In genomic region chr13:84809605-84810004, GRCm38 (mm10) we compare ENCODE assay signal across 31 mouse cellular contexts.
"Had no signal": no experiment of that assay in that cellular context is flagged by ENCODE, and none has a peak within 500 bp of the region (broad histone marks: within the 10 kb centered on the region; RNA-seq: fewer than 3 reads in every experiment).

No protein-coding gene starts in this region.

- H3K4me3 ChIP-seq: left cerebral cortex, adult 2 months; limb, embryonic 12.5 days; limb, embryonic 13.5 days; liver, embryonic 12.5 days; liver, embryonic 13.5 days; liver, embryonic 15.5 days; lung, embryonic 15.5 days; megakaryocyte, embryonic 14.5 days; midbrain, embryonic 10.5 days; midbrain, embryonic 12.5 days; midbrain, embryonic 13.5 days; midbrain, embryonic 15.5 days; myocyte; neural tube, embryonic 12.5 days had no signal

- H3K36me3 ChIP-seq: limb, embryonic 12.5 days; limb, embryonic 13.5 days; liver, embryonic 12.5 days; liver, embryonic 13.5 days; liver, embryonic 15.5 days; lung, embryonic 15.5 days; midbrain, embryonic 10.5 days; midbrain, embryonic 12.5 days; midbrain, embryonic 13.5 days; midbrain, embryonic 15.5 days; neural tube, embryonic 12.5 days had no signal

- DNase-seq: left cerebral cortex, postnatal 4 days; liver; liver, embryonic 13.5 days; liver, postnatal 0 days; lung, adult 18-20 months; lung, adult 2 months; lung, embryonic 14.5 days; lung, postnatal 10 days; lung, postnatal 14 days; lung, postnatal 36 days; lung, postnatal 4 days; midbrain, embryonic 14.5 days had no signal

- H3K4me2 ChIP-seq: limb, embryonic 12.5 days; limb, embryonic 13.5 days; liver, embryonic 11.5 days; liver, embryonic 12.5 days; liver, embryonic 13.5 days; liver, embryonic 15.5 days; lung, embryonic 14.5 days; lung, embryonic 15.5 days; midbrain, embryonic 11.5 days; midbrain, embryonic 12.5 days; midbrain, embryonic 13.5 days; midbrain, embryonic 15.5 days; neural tube, embryonic 12.5 days had no signal

- H3K9me3 ChIP-seq: limb, embryonic 12.5 days; limb, embryonic 13.5 days; liver, embryonic 12.5 days; liver, embryonic 13.5 days; liver, embryonic 15.5 days; lung, embryonic 15.5 days; megakaryocyte, embryonic 14.5 days; midbrain, embryonic 10.5 days; midbrain, embryonic 12.5 days; midbrain, embryonic 13.5 days; midbrain, embryonic 15.5 days; neural tube, embryonic 12.5 days had no signal

- H3K27me3 ChIP-seq: limb, embryonic 12.5 days; limb, embryonic 13.5 days; liver, embryonic 12.5 days; liver, embryonic 13.5 days; liver, embryonic 15.5 days; lung, embryonic 15.5 days; megakaryocyte, embryonic 14.5 days; midbrain, embryonic 12.5 days; midbrain, embryonic 13.5 days; midbrain, embryonic 15.5 days; neural tube, embryonic 12.5 days had no signal

- H3K9ac ChIP-seq: limb, embryonic 12.5 days; limb, embryonic 13.5 days; liver, embryonic 12.5 days; liver, embryonic 13.5 days; liver, embryonic 14.5 days; liver, embryonic 15.5 days; liver, postnatal 0 days; lung, embryonic 14.5 days; lung, embryonic 15.5 days; midbrain, embryonic 12.5 days; midbrain, embryonic 13.5 days; midbrain, embryonic 15.5 days; neural tube, embryonic 12.5 days had no signal

- H3K27ac ChIP-seq: left cerebral cortex, adult 2 months; limb, embryonic 12.5 days; limb, embryonic 13.5 days; liver, embryonic 12.5 days; liver, embryonic 13.5 days; liver, embryonic 14.5 days; liver, embryonic 15.5 days; lung, embryonic 15.5 days; macrophage; midbrain, embryonic 10.5 days; midbrain, embryonic 12.5 days; midbrain, embryonic 13.5 days; midbrain, embryonic 15.5 days; neural tube, embryonic 12.5 days had no signal

- H3K4me1 ChIP-seq: limb, embryonic 12.5 days; limb, embryonic 13.5 days; liver, embryonic 12.5 days; liver, embryonic 13.5 days; liver, embryonic 15.5 days; lung, embryonic 15.5 days; megakaryocyte, embryonic 14.5 days; neural tube, embryonic 12.5 days had no signal

- ATAC-seq: liver, embryonic 12.5 days; liver, postnatal 0 days; lung, postnatal 0 days; midbrain, embryonic 13.5 days; midbrain, embryonic 15.5 days; midbrain, embryonic 16.5 days had no signal
